8 mouse cellular contexts compared by ENCODE assay signal in the genomic region with DNA sequence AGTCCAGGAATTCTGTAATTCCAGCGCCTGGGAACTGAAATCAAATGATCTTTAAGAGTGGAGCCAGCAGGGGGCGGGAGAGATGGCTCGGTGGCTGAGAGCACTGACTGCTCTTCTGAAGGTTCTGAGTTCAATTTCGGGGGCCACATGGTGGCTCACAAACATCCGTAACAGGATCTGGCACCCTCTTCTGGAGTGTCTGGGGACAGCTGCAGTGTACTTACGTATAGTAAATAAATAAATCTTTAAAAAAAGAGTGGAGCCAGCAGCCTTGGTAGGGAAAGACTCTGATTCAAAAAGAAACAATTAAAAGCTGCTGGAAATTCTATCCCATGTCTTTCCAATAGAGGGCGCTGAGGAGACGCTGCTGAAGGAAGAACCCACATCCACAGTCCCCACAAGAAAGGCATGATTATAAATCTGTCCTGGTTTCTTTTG. TPM values are rescaled to one million over a fixed set of nuclear protein-coding genes. Genes with fewer than 3 reads are reported as not detected.
DNase-seq lines count a peak whose midpoint lies in the region; ATAC-seq and TF ChIP-seq lines count a peak whose summit lies in the region.

No protein-coding gene starts in this region.

- WGBS in forebrain, postnatal 0 days = 9% methylated on average over 8 of the region's 8 CpGs
- 14% methylated on average over 8 of the region's 8 CpGs for WGBS in forebrain, embryonic 15.5 days
- WGBS in midbrain, embryonic 14.5 days = 16% methylated on average over 8 of the region's 8 CpGs
- 13% methylated on average over 8 of the region's 8 CpGs for WGBS in midbrain, embryonic 15.5 days

- H3K27ac ChIP-seq in forebrain, postnatal 0 days (ENCODE audit: low read depth, low read length) = no peak overlapping the region
- no peak overlapping the region for H3K27ac ChIP-seq in forebrain, embryonic 15.5 days (replicated peaks)
- H3K27ac ChIP-seq in midbrain, embryonic 14.5 days (replicated peaks; ENCODE audit: low read depth, low read length) = no peak overlapping the region
- H3K27ac ChIP-seq in midbrain, embryonic 15.5 days = no peak overlapping the region

- no peaks in the 10 kb centered on the region for H3K27me3 ChIP-seq in forebrain, postnatal 0 days (ENCODE audit: insufficient read depth, low read length)
- no peaks in the 10 kb centered on the region for H3K27me3 ChIP-seq in forebrain, embryonic 15.5 days
- H3K27me3 ChIP-seq in midbrain, embryonic 14.5 days (ENCODE audit: control insufficient read depth, insufficient read depth, low read length) = no peaks in the 10 kb centered on the region
- H3K27me3 ChIP-seq in midbrain, embryonic 15.5 days (replicated peaks) = no peaks in the 10 kb centered on the region

- no peak overlapping the region for H3K9ac ChIP-seq in forebrain, postnatal 0 days
- no peak overlapping the region for H3K9ac ChIP-seq in forebrain, embryonic 15.5 days (replicated peaks)
- no peak overlapping the region for H3K9ac ChIP-seq in midbrain, embryonic 14.5 days (replicated peaks; ENCODE audit: low read length)
- H3K9ac ChIP-seq in midbrain, embryonic 15.5 days = no peak overlapping the region

- H3K4me2 ChIP-seq in forebrain, postnatal 0 days (ENCODE audit: low read depth) = no peak overlapping the region
- H3K4me2 ChIP-seq in forebrain, embryonic 15.5 days (replicated peaks) = no peak overlapping the region
- no peak overlapping the region for H3K4me2 ChIP-seq in midbrain, embryonic 14.5 days (ENCODE audit: low read length)
- H3K4me2 ChIP-seq in midbrain, embryonic 15.5 days = no peak overlapping the region

- H3K36me3 ChIP-seq in forebrain, postnatal 0 days (ENCODE audit: insufficient read depth) = no peaks in the 10 kb centered on the region
- H3K36me3 ChIP-seq in forebrain, embryonic 15.5 days = no peaks in the 10 kb centered on the region
- H3K36me3 ChIP-seq in midbrain, embryonic 14.5 days (ENCODE audit: control insufficient read depth, insufficient read depth, low read length) = no peaks in the 10 kb centered on the region
- H3K36me3 ChIP-seq in midbrain, embryonic 15.5 days (replicated peaks) = no peaks in the 10 kb centered on the region

- no peaks in the 10 kb centered on the region for H3K9me3 ChIP-seq in forebrain, postnatal 0 days (ENCODE audit: low read length)
- H3K9me3 ChIP-seq in forebrain, embryonic 15.5 days = no peaks in the 10 kb centered on the region
- H3K9me3 ChIP-seq in midbrain, embryonic 14.5 days (ENCODE audit: control insufficient read depth, low read length) = no peaks in the 10 kb centered on the region
- no peaks in the 10 kb centered on the region for H3K9me3 ChIP-seq in midbrain, embryonic 15.5 days

- TF ChIP-seq POLR2A in brain, embryonic 14.5 days (IDR thresholded peaks at IDR 0.05; ENCODE audit: borderline replicate concordance, extremely low read depth, insufficient read depth, insufficient read length, poor library complexity, severe bottlenecking) = no peak

- H3K4me3 ChIP-seq in forebrain, postnatal 0 days (ENCODE audit: low read depth, low read length) = no peak overlapping the region
- no peak overlapping the region for H3K4me3 ChIP-seq in forebrain, embryonic 15.5 days
- H3K4me3 ChIP-seq in midbrain, embryonic 14.5 days (replicated peaks; ENCODE audit: low read depth, low read length) = no peak overlapping the region
- no peak overlapping the region for H3K4me3 ChIP-seq in midbrain, embryonic 15.5 days

- TF ChIP-seq CTCF in forebrain, postnatal 0 days (IDR thresholded peaks at IDR 0.05; ENCODE audit: low read depth) = peak; percentile 60
- peak; percentile 61; the same call in 1 of the 2 replicates for TF ChIP-seq CTCF in brain, embryonic 14.5 days (IDR thresholded peaks at IDR 0.05; ENCODE audit: borderline replicate concordance, extremely low read depth, insufficient read depth, insufficient read length)

- ATAC-seq in forebrain, postnatal 0 days = peak; percentile 20; the same call in 1 of the 2 replicates
- ATAC-seq in forebrain, embryonic 15.5 days (replicated peaks) = no peak
- ATAC-seq in midbrain, embryonic 14.5 days (ENCODE audit: low FRiP score, low TSS enrichment) = no peak
- ATAC-seq in midbrain, embryonic 15.5 days (replicated peaks) = no peak

- DNase-seq in forebrain, postnatal 0 days = peak; percentile 59
- peak; percentile 71 for DNase-seq in midbrain, embryonic 14.5 days
- peak; percentile 64 for DNase-seq in brain, embryonic 14.5 days (ENCODE audit: low read depth)
- DNase-seq in kidney, adult 8-10 months = peak; percentile 30 to 43
- DNase-seq in retina, embryonic 14.5 days (ENCODE audit: low spot score) = peak; percentile 76
- no peak for DNase-seq in spleen, postnatal 4 days (ENCODE audit: low spot score in 2 of 2)

- no peaks in the 10 kb centered on the region for H3K4me1 ChIP-seq in forebrain, postnatal 0 days (ENCODE audit: insufficient read depth)
- peaks cover 8% of the 10 kb centered on the region; the same call in 1 of the 2 replicates for H3K4me1 ChIP-seq in forebrain, embryonic 15.5 days
- 0 out of 2 replicates have a peak, but pooled peaks cover 2% of the 10 kb centered on the region for H3K4me1 ChIP-seq in midbrain, embryonic 14.5 days (ENCODE audit: control insufficient read depth, insufficient read depth, low read length)
- peaks cover 5% of the 10 kb centered on the region; the same call in 1 of the 2 replicates for H3K4me1 ChIP-seq in midbrain, embryonic 15.5 days

RNA-seq across cellular contexts. Expression of a gene that starts 8.7 kb away (rescaled TPM):
- total RNA-seq in forebrain, postnatal 0 days (2014; rRNA removed) = 12.8 and 14.2 TPM in 2 replicates
- 14.5 and 17.1 TPM in 2 replicates for polyA plus RNA-seq in forebrain, postnatal 0 days (2015; fragmentation: Nextera tagmentation; extraction: Ambion mirVana)
- polyA plus RNA-seq in forebrain, embryonic 15.5 days (2015; fragmentation: Nextera tagmentation; extraction: Ambion mirVana) = 10.1 and 10.4 TPM in 2 replicates
- polyA plus RNA-seq in midbrain, embryonic 14.5 days (2014; fragmentation: Nextera tagmentation; extraction: Ambion mirVana) = 6.2 and 8.7 TPM in 2 replicates
- 12.2 and 13.6 TPM in 2 replicates for polyA plus RNA-seq in midbrain, embryonic 15.5 days (2015; fragmentation: Nextera tagmentation; extraction: Ambion mirVana)
- polyA plus RNA-seq in brain, embryonic 14.5 days (2012; rRNA removed) = 31.1 and 34.9 TPM in 2 replicates

RNA-seq across cellular contexts. Expression of a gene that starts 23.6 kb away (rescaled TPM):
- 85.9 and 111 TPM in 2 replicates for total RNA-seq in forebrain, postnatal 0 days (2014; rRNA removed)
- 93.0 and 128 TPM in 2 replicates for polyA plus RNA-seq in forebrain, postnatal 0 days (2015; fragmentation: Nextera tagmentation; extraction: Ambion mirVana)
- polyA plus RNA-seq in forebrain, embryonic 15.5 days (2015; fragmentation: Nextera tagmentation; extraction: Ambion mirVana) = 51.3 and 54.4 TPM in 2 replicates
- polyA plus RNA-seq in midbrain, embryonic 14.5 days (2014; fragmentation: Nextera tagmentation; extraction: Ambion mirVana) = 69.7 and 77.4 TPM in 2 replicates
- polyA plus RNA-seq in midbrain, embryonic 15.5 days (2015; fragmentation: Nextera tagmentation; extraction: Ambion mirVana) = 78.8 and 80.6 TPM in 2 replicates
- polyA plus RNA-seq in brain, embryonic 14.5 days (2012; rRNA removed) = 46.8 and 49.8 TPM in 2 replicates

RNA-seq across cellular contexts. Expression of a gene that starts 23.7 kb away (rescaled TPM):
- total RNA-seq in forebrain, postnatal 0 days (2014; rRNA removed) = 3.0 and 7.0 TPM in 2 replicates
- 1.4 and 2.0 TPM in 2 replicates for polyA plus RNA-seq in forebrain, postnatal 0 days (2015; fragmentation: Nextera tagmentation; extraction: Ambion mirVana)
- polyA plus RNA-seq in forebrain, embryonic 15.5 days (2015; fragmentation: Nextera tagmentation; extraction: Ambion mirVana) = 3.3 and 4.0 TPM in 2 replicates
- 1.5 and 1.6 TPM in 2 replicates for polyA plus RNA-seq in midbrain, embryonic 14.5 days (2014; fragmentation: Nextera tagmentation; extraction: Ambion mirVana)
- polyA plus RNA-seq in midbrain, embryonic 15.5 days (2015; fragmentation: Nextera tagmentation; extraction: Ambion mirVana) = 3.6 and 4.2 TPM in 2 replicates
- polyA plus RNA-seq in brain, embryonic 14.5 days (2012; rRNA removed) = 1.9 and 2.8 TPM in 2 replicates

RNA-seq across cellular contexts. Expression of a gene that starts 24.9 kb away (rescaled TPM):
- total RNA-seq in forebrain, postnatal 0 days (2014; rRNA removed) = 3.5 and 3.8 TPM in 2 replicates
- polyA plus RNA-seq in forebrain, postnatal 0 days (2015; fragmentation: Nextera tagmentation; extraction: Ambion mirVana) = 0.36 and 0.42 TPM in 2 replicates
- 0.14 and 0.23 TPM in 2 replicates for polyA plus RNA-seq in forebrain, embryonic 15.5 days (2015; fragmentation: Nextera tagmentation; extraction: Ambion mirVana)
- 0.24 and 0.58 TPM in 2 replicates for polyA plus RNA-seq in midbrain, embryonic 14.5 days (2014; fragmentation: Nextera tagmentation; extraction: Ambion mirVana)
- 0.49 and 0.67 TPM in 2 replicates for polyA plus RNA-seq in midbrain, embryonic 15.5 days (2015; fragmentation: Nextera tagmentation; extraction: Ambion mirVana)
- 4.1 and 7.8 TPM in 2 replicates for polyA plus RNA-seq in brain, embryonic 14.5 days (2012; rRNA removed)

RNA-seq across cellular contexts. Expression of a gene that starts 26.2 kb away (rescaled TPM):
- 9.5 and 15.5 TPM in 2 replicates for total RNA-seq in forebrain, postnatal 0 days (2014; rRNA removed)
- polyA plus RNA-seq in forebrain, postnatal 0 days (2015; fragmentation: Nextera tagmentation; extraction: Ambion mirVana) = 27.6 and 29.3 TPM in 2 replicates
- 52.8 and 55.5 TPM in 2 replicates for polyA plus RNA-seq in forebrain, embryonic 15.5 days (2015; fragmentation: Nextera tagmentation; extraction: Ambion mirVana)
- polyA plus RNA-seq in midbrain, embryonic 14.5 days (2014; fragmentation: Nextera tagmentation; extraction: Ambion mirVana) = 32.0 and 39.0 TPM in 2 replicates
- polyA plus RNA-seq in midbrain, embryonic 15.5 days (2015; fragmentation: Nextera tagmentation; extraction: Ambion mirVana) = 40.0 and 44.4 TPM in 2 replicates
- 32.9 and 39.8 TPM in 2 replicates for polyA plus RNA-seq in brain, embryonic 14.5 days (2012; rRNA removed)

Comparison
In these comparisons a context has a peak if more than half of its experiments do, and no peak if none do; other contexts are left out.
1. DNase-seq: peak in forebrain, postnatal 0 days (single experiment), midbrain, embryonic 14.5 days (single experiment), brain, embryonic 14.5 days (single experiment), kidney, adult 8-10 months (2 of 2) and retina, embryonic 14.5 days (single experiment); none in spleen, postnatal 4 days (0 of 2).